ENCODE assay signal across 8 mouse cellular contexts in the genomic region with DNA sequence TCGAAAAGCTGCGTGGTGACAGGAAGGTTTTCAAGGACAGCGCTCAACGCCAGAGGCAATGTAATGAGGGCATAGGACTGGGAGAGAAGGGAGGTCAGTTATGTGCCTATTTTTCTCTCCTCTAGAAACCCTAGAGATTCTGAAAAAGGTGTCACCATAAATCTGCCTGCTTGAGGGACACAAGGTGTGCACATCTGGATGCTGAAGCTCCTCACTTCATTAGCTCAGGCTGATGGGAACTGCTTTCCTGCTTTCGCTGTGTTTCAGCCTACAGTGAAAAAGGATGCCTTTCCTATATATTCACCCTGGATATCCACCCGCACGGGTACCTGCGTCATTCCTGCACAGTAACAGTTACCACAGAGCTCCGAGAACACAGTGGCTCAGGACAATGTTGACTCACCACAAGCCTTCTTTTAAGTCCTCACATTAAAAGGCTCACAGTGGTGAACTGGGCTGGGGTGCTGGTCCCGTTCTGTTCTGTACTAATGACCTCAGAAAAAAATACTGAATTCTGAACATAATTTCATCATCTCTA.
DNase-seq lines count a peak whose midpoint lies in the region; ATAC-seq and TF ChIP-seq lines count a peak whose summit lies in the region.
"Had no signal": no experiment of that assay in that cellular context is flagged by ENCODE, and none has a peak within 500 bp of the region (broad histone marks: within the 10 kb centered on the region; RNA-seq: fewer than 3 reads in every experiment).

No protein-coding gene starts in this region.

- 62% methylated on average over 10 of the region's 10 CpGs for WGBS in lung, embryonic 14.5 days
- WGBS in forebrain, embryonic 11.5 days: 74% methylated on average over 10 of the region's 10 CpGs
- WGBS in limb, embryonic 10.5 days: 72% methylated on average over 10 of the region's 10 CpGs
- 56% methylated on average over 10 of the region's 10 CpGs for WGBS in stomach, embryonic 15.5 days

- H3K4me2 ChIP-seq in lung, embryonic 14.5 days: peak overlapping the region; percentile 76; the same call in 1 of the 2 replicates
- no peak overlapping the region for H3K4me2 ChIP-seq in forebrain, embryonic 11.5 days (ENCODE audit: low read depth, low read length, severe bottlenecking)
- H3K4me2 ChIP-seq in stomach, embryonic 15.5 days: peak overlapping the region; percentile 49; the same call in 1 of the 2 replicates

- H3K4me1 ChIP-seq in lung, embryonic 14.5 days (ENCODE audit: insufficient read depth): peaks cover 38% of the 10 kb centered on the region
- peaks cover 16% of the 10 kb centered on the region; the same call in 1 of the 2 replicates for H3K4me1 ChIP-seq in forebrain, embryonic 11.5 days (replicated peaks; ENCODE audit: control insufficient read depth, insufficient read depth, low read length)
- H3K4me1 ChIP-seq in limb, embryonic 10.5 days: peaks cover 55% of the 10 kb centered on the region
- peaks cover 39% of the 10 kb centered on the region for H3K4me1 ChIP-seq in stomach, embryonic 15.5 days

- no peak for TF ChIP-seq CTCF in lung, embryonic 14.5 days (IDR thresholded peaks at IDR 0.05; ENCODE audit: low read depth)

- ATAC-seq in lung, embryonic 14.5 days (ENCODE audit: insufficient read depth): no peak
- peak; percentile 37 for ATAC-seq in forebrain, embryonic 11.5 days (replicated peaks; ENCODE audit: low FRiP score)
- ATAC-seq in stomach, embryonic 15.5 days (ENCODE audit: insufficient read depth, low FRiP score, low read depth): no peak

- no peak overlapping the region for H3K4me3 ChIP-seq in lung, embryonic 14.5 days (ENCODE audit: low read depth, low read length)
- no peak overlapping the region for H3K4me3 ChIP-seq in forebrain, embryonic 11.5 days (ENCODE audit: low read depth, low read length)
- peak overlapping the region; percentile 53 for H3K4me3 ChIP-seq in limb, embryonic 10.5 days
- H3K4me3 ChIP-seq in stomach, embryonic 15.5 days (replicated peaks): no peak overlapping the region

- peak overlapping the region; percentile 94; the same call in 1 of the 2 replicates for H3K27ac ChIP-seq in lung, embryonic 14.5 days (ENCODE audit: low read depth)
- H3K27ac ChIP-seq in forebrain, embryonic 11.5 days (ENCODE audit: low read depth, low read length): no peak overlapping the region
- H3K27ac ChIP-seq in limb, embryonic 10.5 days: no peak overlapping the region
- H3K27ac ChIP-seq in stomach, embryonic 15.5 days: peak overlapping the region; percentile 97

- no peaks in the 10 kb centered on the region for H3K36me3 ChIP-seq in lung, embryonic 14.5 days (ENCODE audit: insufficient read depth)
- H3K36me3 ChIP-seq in forebrain, embryonic 11.5 days (ENCODE audit: control insufficient read depth, insufficient read depth, low read length): no peaks in the 10 kb centered on the region
- H3K36me3 ChIP-seq in limb, embryonic 10.5 days: peaks cover 3% of the 10 kb centered on the region; the same call in 1 of the 2 replicates
- no peaks in the 10 kb centered on the region for H3K36me3 ChIP-seq in stomach, embryonic 15.5 days
- H3K36me3 ChIP-seq: liver, embryonic 15.5 days had no signal

- H3K9ac ChIP-seq in lung, embryonic 14.5 days: no peak overlapping the region
- no peak overlapping the region for H3K9ac ChIP-seq in forebrain, embryonic 11.5 days (ENCODE audit: low read length)
- H3K9ac ChIP-seq in stomach, embryonic 15.5 days: no peak overlapping the region
- H3K9ac ChIP-seq: liver, embryonic 15.5 days had no signal

- DNase-seq in lung, embryonic 14.5 days: no peak
- DNase-seq in lung, postnatal 14 days: no peak
- DNase-seq in forebrain, embryonic 11.5 days (ENCODE audit: low spot score): no peak
- no peak for DNase-seq in limb, embryonic 10.5 days (ENCODE audit: low spot score)
- no peak for DNase-seq in cerebellum, postnatal 10 days
- no peak for DNase-seq in thymus, postnatal 36 days

- H3K27me3 ChIP-seq in lung, embryonic 14.5 days (ENCODE audit: insufficient read depth, low read length): no peaks in the 10 kb centered on the region
- no peaks in the 10 kb centered on the region for H3K27me3 ChIP-seq in forebrain, embryonic 11.5 days (ENCODE audit: control insufficient read depth, insufficient read depth, low read length)
- no peaks in the 10 kb centered on the region for H3K27me3 ChIP-seq in limb, embryonic 10.5 days (ENCODE audit: low read depth, poor library complexity, severe bottlenecking)
- H3K27me3 ChIP-seq in stomach, embryonic 15.5 days (replicated peaks): no peaks in the 10 kb centered on the region

- no peaks in the 10 kb centered on the region for H3K9me3 ChIP-seq in lung, embryonic 14.5 days (ENCODE audit: low read depth, low read length)
- no peaks in the 10 kb centered on the region for H3K9me3 ChIP-seq in forebrain, embryonic 11.5 days (ENCODE audit: control insufficient read depth, low read length)
- H3K9me3 ChIP-seq in limb, embryonic 10.5 days (replicated peaks): no peaks in the 10 kb centered on the region
- no peaks in the 10 kb centered on the region for H3K9me3 ChIP-seq in stomach, embryonic 15.5 days
- H3K9me3 ChIP-seq: liver, embryonic 15.5 days had no signal

Comparison
In these comparisons a context has a peak if more than half of its experiments do, and no peak if none do; other contexts are left out.
1. H3K27ac ChIP-seq: peak in lung, embryonic 14.5 days (single experiment) and stomach, embryonic 15.5 days (single experiment); none in forebrain, embryonic 11.5 days (single experiment) and limb, embryonic 10.5 days (single experiment).